Mouse (Mus musculus) hindbrain, embryonic 11.5 days (tissue): ENCODE data around the gene Rufy3. TPM values are rescaled to one million over a fixed set of nuclear protein-coding genes. Genes with fewer than 3 reads are reported as not detected.

Experiments used
- ATAC-seq: fragments of 200-750 bp; cut with Nextera tagmentation; 2 replicates; pipeline ENCODE4 v1.8.0; 2017; ENCODE audit warnings: mild to moderate bottlenecking, moderate TSS enrichment, moderate library complexity; ENCODE audit not compliant: low FRiP score
- DNase-seq: peaks from one replicate; pipeline ENCODE4 v3.0.0-alpha.2; 2015; ENCODE audit warnings: low spot score
- H3K27ac ChIP-seq: fragments of 300-500 bp; sonication (generic); 2 replicates; pipeline ENCODE4 v1.5.1; 2014; ENCODE audit warnings: mild to moderate bottlenecking, low read depth, low read length
- H3K27me3 ChIP-seq: fragments of 300-500 bp; sonication (generic); 2 replicates; pipeline ENCODE4 v1.6.1; 2014; ENCODE audit warnings: mild to moderate bottlenecking, low read length, moderate library complexity, mixed read lengths; ENCODE audit not compliant: control insufficient read depth, insufficient read depth
- H3K36me3 ChIP-seq: fragments of 300-500 bp; sonication (generic); 2 replicates; pipeline ENCODE4 v1.6.1; 2014; ENCODE audit warnings: mild to moderate bottlenecking, low read length, moderate library complexity, mixed read lengths; ENCODE audit not compliant: control insufficient read depth, insufficient read depth
- H3K4me1 ChIP-seq: fragments of 300-500 bp; sonication (generic); replicated peaks from 2 replicates; pipeline ENCODE4 v1.6.1; 2014; ENCODE audit warnings: low read length, mixed read lengths; ENCODE audit not compliant: control insufficient read depth, insufficient read depth
- H3K4me2 ChIP-seq: fragments of 300-500 bp; sonication (generic); replicated peaks from 2 replicates; pipeline ENCODE4 v1.6.1; 2014; ENCODE audit warnings: mild to moderate bottlenecking, low read depth, low read length
- H3K4me3 ChIP-seq: fragments of 300-500 bp; sonication (generic); 2 replicates; pipeline ENCODE4 v1.5.1; 2014; ENCODE audit warnings: low read depth, low read length
- H3K9ac ChIP-seq: fragments of 300-500 bp; sonication (generic); 2 replicates; pipeline ENCODE4 v1.6.1; 2014; ENCODE audit warnings: low read depth, low read length
- H3K9me3 ChIP-seq: fragments of 300-500 bp; sonication (generic); 2 replicates; pipeline ENCODE4 v1.6.1; 2016; ENCODE audit warnings: low read length; ENCODE audit not compliant: control insufficient read depth
- WGBS: fragments of 180-500 bp; shearing (Covaris S2); extraction: QIAGEN DNeasy Blood & Tissue Kit; methylation state at CpG from one replicate; pipeline ENCODE4 v1.1.7; 2014; 5-methylcytosine and 5-hydroxymethylcytosine counted together
- polyA plus RNA-seq: library from polyadenylated mRNA; unstranded; fragments of >200 nt; fragmentation: Nextera tagmentation; extraction: Ambion mirVana; gene quantifications from 2 replicates; pipeline ENCODE4 v1.2.1, GENCODE M21; 2014

Rufy3 gene
- polyA plus RNA-seq, 1 experiment from 2014 or later: 180 TPM

DNA sequence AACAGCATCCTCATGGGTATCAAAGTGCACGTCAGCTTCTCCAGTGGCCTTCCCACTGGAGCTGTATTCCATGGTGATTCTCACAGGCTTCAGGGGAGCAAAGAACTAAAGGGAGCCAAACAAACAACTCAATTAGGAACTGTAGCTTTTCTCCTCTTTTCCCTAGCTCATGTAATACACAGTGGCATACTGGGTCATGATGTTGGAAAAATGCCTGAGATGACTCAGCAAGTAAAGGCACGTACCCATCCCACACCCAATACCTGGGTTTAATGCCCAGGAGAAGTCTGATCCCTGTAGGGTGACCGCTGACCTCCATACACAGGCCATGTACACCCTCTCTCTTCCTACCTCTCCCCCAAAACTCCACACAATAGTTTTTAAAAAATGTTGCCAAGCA is 98.3 kb downstream of the Rufy3 start:
- no peak overlapping the region for H3K9ac ChIP-seq
- WGBS: 98% methylated on average over 3 of the region's 3 CpGs
- peaks cover 17% of the 10 kb centered on the region for H3K36me3 ChIP-seq
- no peak for DNase-seq
- no peak overlapping the region for H3K4me2 ChIP-seq
- no peak overlapping the region for H3K4me3 ChIP-seq
- ATAC-seq: no peak
- no peaks in the 10 kb centered on the region for H3K27me3 ChIP-seq
- no peak overlapping the region for H3K27ac ChIP-seq
- H3K9me3 ChIP-seq: no peaks in the 10 kb centered on the region
- H3K4me1 ChIP-seq: no peaks in the 10 kb centered on the region

GRCm38 (mm10) chr5:88663875-88664274 is 99.0 kb downstream of the Rufy3 start:
- Histone ChIP-seq H3K9ac (no peak overlapping the region), H3K27ac (no peak overlapping the region), H3K4me2 (no peak overlapping the region), H3K27me3 (no peaks in the 10 kb centered on the region), H3K4me1 (no peaks in the 10 kb centered on the region), H3K9me3 (no peaks in the 10 kb centered on the region), H3K36me3 (peaks cover 17% of the 10 kb centered on the region), H3K4me3 (no peak overlapping the region)
- WGBS: 92% methylated on average over 5 of the region's 5 CpGs
- no peak for DNase-seq
- no peak for ATAC-seq

DNA sequence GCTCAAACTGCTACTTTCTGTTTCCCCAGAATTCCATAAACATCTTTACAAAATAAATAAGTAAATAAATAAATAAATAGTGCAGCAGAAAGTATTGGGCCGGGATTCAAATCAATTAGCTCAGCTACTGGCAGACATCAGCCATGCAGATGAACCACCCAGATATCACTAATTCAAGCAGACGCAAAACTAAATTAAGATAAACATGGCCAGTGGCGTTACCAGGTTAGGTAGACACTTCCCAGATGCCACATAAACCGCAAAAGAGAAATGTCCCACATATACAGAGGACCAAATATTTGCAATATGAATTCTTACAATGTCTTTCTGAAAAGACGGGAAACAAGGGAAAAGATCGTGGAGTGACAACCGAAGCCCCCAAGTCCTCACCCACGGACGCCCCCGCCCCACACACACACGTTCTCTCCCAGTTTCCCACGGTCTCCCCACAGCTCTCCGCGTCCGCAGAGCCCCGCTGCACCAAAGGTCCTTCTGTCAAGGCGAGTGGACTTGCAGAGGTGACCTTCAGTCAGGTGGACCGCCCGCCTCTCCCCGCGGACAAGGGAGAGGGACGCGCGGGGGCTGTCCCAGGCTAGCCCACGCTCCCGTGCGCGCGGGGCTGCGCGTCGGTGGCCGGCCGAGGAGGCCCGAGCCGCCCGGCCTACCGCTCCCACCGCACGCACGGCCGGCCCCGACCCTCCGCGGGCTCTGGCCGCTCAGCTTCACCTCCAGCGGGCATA is 110.0 kb downstream of the Rufy3 start:
- H3K36me3 ChIP-seq: peaks cover 4% of the 10 kb centered on the region
- peak; percentile 68 for ATAC-seq
- peak overlapping the region; percentile 96 for H3K4me3 ChIP-seq
- no peak for DNase-seq
- peak overlapping the region; percentile 69 for H3K4me2 ChIP-seq
- H3K27me3 ChIP-seq: no peaks in the 10 kb centered on the region
- WGBS: 2% methylated on average over 36 of the region's 47 CpGs
- peaks cover 3% of the 10 kb centered on the region; the same call in 1 of the 2 replicates for H3K4me1 ChIP-seq
- H3K9me3 ChIP-seq: no peaks in the 10 kb centered on the region
- peak overlapping the region; percentile 96 for H3K27ac ChIP-seq
- H3K9ac ChIP-seq: peak overlapping the region; percentile 95

DNA sequence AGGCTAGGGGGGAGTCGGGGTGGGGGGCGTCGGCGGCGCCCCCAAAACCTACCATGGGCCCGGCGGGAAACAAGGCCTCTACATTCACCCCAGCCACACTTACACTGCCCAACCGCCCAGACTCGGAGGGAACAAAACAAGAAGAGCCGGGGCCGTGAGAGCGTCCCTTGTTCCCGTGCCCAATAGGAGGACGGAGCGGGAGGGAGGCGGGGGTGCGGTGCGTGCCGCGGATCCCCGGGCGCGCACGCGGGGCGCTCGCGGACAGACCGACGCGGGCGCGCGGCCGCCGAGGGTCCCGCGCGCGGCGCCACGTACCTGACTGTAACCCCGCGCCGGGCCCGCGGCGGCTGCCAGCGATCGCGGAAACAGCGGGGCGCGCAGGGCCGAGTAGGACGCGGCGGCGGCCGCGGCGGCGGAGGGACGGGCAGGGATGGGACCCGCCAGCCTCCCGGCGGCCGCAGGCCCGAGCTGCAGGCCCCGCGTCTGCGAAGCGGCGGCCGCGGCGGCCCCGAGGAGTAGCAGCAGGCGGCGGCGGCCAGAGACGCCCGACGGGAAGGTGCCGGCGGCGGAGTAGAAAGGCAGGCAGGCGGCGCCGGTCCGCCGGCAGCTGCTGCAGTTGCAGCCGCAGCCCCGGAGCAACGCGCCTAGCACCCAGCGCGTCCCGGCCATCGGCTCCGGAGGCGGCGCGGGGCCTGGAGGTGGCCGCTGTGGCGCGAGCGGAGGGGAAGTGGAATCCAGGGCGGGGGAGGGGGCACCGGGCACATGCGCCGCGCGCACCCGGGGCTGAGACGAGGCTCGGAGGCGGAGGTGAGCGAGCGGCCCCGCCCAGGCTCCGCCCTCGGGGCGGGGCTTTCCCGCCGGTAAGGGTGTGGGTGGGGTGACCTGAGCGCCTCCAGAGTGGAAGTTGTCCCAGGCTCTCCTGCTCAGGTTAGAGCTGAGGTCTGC is 110.9 kb downstream of the Rufy3 start, which contains the start of gene Grsf1:
Grsf1 (minus strand) TSS at position 729 of the 945 bp plus-strand sequence.
- H3K9ac ChIP-seq: peak within 1 kb of the TSS; percentile 95
- H3K4me3 ChIP-seq: peak within 1 kb of the TSS; percentile 96
- DNase-seq (peak; percentile 93), ATAC-seq (peak; percentile 93)
- H3K4me1 ChIP-seq: peaks cover 3% of the 10 kb centered on the region; the same call in 1 of the 2 replicates
- peak within 1 kb of the TSS; percentile 69 for H3K4me2 ChIP-seq
- no peaks in the 10 kb centered on the region for H3K36me3 ChIP-seq
- no peaks in the 10 kb centered on the region for H3K9me3 ChIP-seq
- H3K27ac ChIP-seq: peak within 1 kb of the TSS; percentile 96
- H3K27me3 ChIP-seq: no peaks in the 10 kb centered on the region
- 0% methylated on average over 58 of the region's 127 CpGs for WGBS

DNA sequence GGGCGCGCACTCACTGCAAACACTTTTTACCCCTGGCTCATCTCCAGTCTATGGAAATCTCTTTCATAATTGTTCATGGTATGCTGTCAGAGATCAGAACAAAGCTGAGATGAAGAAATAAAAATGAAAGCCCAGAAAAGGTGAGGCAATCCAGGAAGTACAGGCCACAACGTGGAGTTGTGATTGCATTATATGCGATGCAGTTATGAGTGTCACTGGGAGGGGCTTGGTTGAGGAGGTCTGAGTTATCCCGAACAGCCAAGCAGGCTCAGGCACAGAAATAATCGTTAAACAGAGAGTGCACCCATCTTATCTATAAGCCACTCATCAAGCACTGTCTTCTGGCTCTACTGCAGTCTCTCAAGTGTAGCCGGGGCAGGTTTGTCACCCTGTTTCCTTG is 114.1 kb downstream of the Rufy3 start:
- DNase-seq (no peak), ATAC-seq (no peak)
- Histone ChIP-seq H3K27me3 (no peaks in the 10 kb centered on the region), H3K36me3 (no peaks in the 10 kb centered on the region), H3K27ac (no peak overlapping the region), H3K4me1 (peaks cover 3% of the 10 kb centered on the region; the same call in 1 of the 2 replicates), H3K9me3 (no peaks in the 10 kb centered on the region), H3K4me2 (no peak overlapping the region), H3K4me3 (no peak overlapping the region), H3K9ac (no peak overlapping the region)
- 53% methylated on average over 7 of the region's 7 CpGs for WGBS

- Histone ChIP-seq H3K9me3 (no peaks in the 10 kb centered on the region), H3K27me3 (no peaks in the 10 kb centered on the region), H3K4me1 (peaks cover 2% of the 10 kb centered on the region; the same call in 1 of the 2 replicates), H3K36me3 (no peaks in the 10 kb centered on the region), H3K4me3 (no peak overlapping the region), H3K4me2 (no peak overlapping the region), H3K9ac (no peak overlapping the region), H3K27ac (no peak overlapping the region)
- WGBS: 9% methylated on average over 6 of the region's 6 CpGs
- ATAC-seq (no peak), DNase-seq (no peak)
Measured at GRCm38 (mm10) chr5:88679341-88679740, 114.5 kb downstream of the Rufy3 start.

DNA sequence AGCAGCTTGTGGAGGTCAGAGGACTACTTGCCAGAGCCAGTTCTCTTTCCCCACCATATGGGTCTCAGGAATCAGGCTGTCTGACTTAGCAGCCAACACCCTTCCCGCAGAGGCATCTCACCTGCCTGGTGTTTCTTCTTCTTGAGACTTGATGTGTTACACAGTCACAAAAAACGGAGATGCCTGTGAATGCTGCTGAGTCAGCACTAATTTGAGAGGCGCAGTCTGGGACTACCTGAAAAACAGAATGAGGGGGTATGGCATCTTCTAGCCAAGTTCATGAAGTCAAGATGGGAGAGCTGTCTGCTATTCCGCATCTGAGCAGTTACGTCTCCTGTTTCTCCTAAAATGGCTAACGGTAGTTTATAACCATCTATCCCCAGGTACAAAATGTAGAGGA is 115.7 kb downstream of the Rufy3 start:
- Histone ChIP-seq H3K27me3 (no peaks in the 10 kb centered on the region), H3K4me1 (no peaks in the 10 kb centered on the region), H3K36me3 (no peaks in the 10 kb centered on the region), H3K9me3 (no peaks in the 10 kb centered on the region), H3K4me3 (no peak overlapping the region), H3K9ac (no peak overlapping the region), H3K27ac (no peak overlapping the region), H3K4me2 (no peak overlapping the region)
- WGBS: 84% methylated on average over 6 of the region's 6 CpGs
- DNase-seq (no peak), ATAC-seq (no peak)

- Histone ChIP-seq H3K4me1 (no peaks in the 10 kb centered on the region), H3K27me3 (no peaks in the 10 kb centered on the region), H3K4me3 (no peak overlapping the region), H3K36me3 (no peaks in the 10 kb centered on the region), H3K27ac (no peak overlapping the region), H3K4me2 (no peak overlapping the region), H3K9ac (no peak overlapping the region), H3K9me3 (no peaks in the 10 kb centered on the region)
- no peak for ATAC-seq
- no peak for DNase-seq
- WGBS: 86% methylated on average over 9 of the region's 9 CpGs
Measured at GRCm38 (mm10) chr5:88683706-88684105, 118.9 kb downstream of the Rufy3 start.
